ENCODE assay signal across 29 mouse cellular contexts in the genomic region with DNA sequence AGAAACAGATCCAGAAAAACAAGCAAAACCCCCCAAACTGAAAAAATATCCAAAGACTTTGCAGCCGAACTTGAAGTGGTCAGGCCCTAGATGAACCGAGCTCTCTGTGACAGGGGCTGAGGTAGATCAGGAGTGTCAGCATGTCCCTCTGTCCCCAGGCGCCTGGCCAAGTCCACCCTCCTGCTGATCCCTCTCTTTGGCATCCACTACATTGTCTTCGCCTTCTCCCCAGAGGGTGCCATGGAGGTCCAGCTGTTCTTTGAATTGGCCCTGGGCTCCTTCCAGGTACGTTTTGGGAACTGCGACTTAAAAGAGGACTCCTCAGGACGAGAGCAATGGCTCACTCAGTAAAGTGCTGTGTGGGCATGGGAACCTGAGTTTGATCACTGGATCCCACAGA. TPM values are rescaled to one million over a fixed set of nuclear protein-coding genes. Genes with fewer than 3 reads are reported as not detected.
DNase-seq lines count a peak whose midpoint lies in the region; ATAC-seq and TF ChIP-seq lines count a peak whose summit lies in the region.
"Had no signal": no experiment of that assay in that cellular context is flagged by ENCODE, and none has a peak within 500 bp of the region (broad histone marks: within the 10 kb centered on the region; RNA-seq: fewer than 3 reads in every experiment).

No protein-coding gene starts in this region.

- H3K4me2 ChIP-seq in hindbrain, embryonic 14.5 days (replicated peaks), result no peak overlapping the region
- H3K4me2 ChIP-seq: embryonic facial prominence, embryonic 15.5 days; heart, embryonic 12.5 days; neural tube, embryonic 13.5 days had no signal

- peak; percentile 38 for DNase-seq in gastrocnemius, postnatal 10 days
- DNase-seq in gastrocnemius, postnatal 4 days (ENCODE audit: low spot score in 2 of 2), result no peak
- DNase-seq in testis, postnatal 10 days (ENCODE audit: low spot score), result peak; percentile 68
- DNase-seq in testis, postnatal 14 days (ENCODE audit: low spot score), result no peak
- peak; percentile 61 to 73 for DNase-seq in cerebellum, postnatal 10 days
- DNase-seq in naive thymus-derived CD4-positive, alpha-beta T cell, adult 2 months (ENCODE audit: low read depth), result peak; percentile 28
- no peak for DNase-seq in thymus, adult 2 months
- DNase-seq in hindbrain, embryonic 14.5 days (ENCODE audit: low spot score), result no peak
- DNase-seq: adrenal gland, postnatal 10 days; embryo, embryonic 11 days; heart, adult 18-20 months; heart, postnatal 10 days; lung, postnatal 4 days; midbrain, embryonic 14.5 days; retina, postnatal 1 day had no signal

- no peaks in the 10 kb centered on the region for H3K27me3 ChIP-seq in thymus, adult 2 months (ENCODE audit: control insufficient read depth, insufficient read depth, low read length)
- no peaks in the 10 kb centered on the region for H3K27me3 ChIP-seq in hindbrain, embryonic 14.5 days (ENCODE audit: control insufficient read depth, insufficient read depth, low read length)
- H3K27me3 ChIP-seq: embryonic facial prominence, embryonic 15.5 days; heart, embryonic 12.5 days; neural tube, embryonic 13.5 days had no signal

- H3K9me3 ChIP-seq in hindbrain, embryonic 14.5 days (ENCODE audit: control insufficient read depth, low read length), result no peaks in the 10 kb centered on the region
- H3K9me3 ChIP-seq: embryonic facial prominence, embryonic 15.5 days; neural tube, embryonic 13.5 days had no signal

- no peak overlapping the region for H3K9ac ChIP-seq in hindbrain, embryonic 14.5 days
- H3K9ac ChIP-seq: embryonic facial prominence, embryonic 15.5 days; heart, embryonic 12.5 days; neural tube, embryonic 13.5 days had no signal

- no peak overlapping the region for H3K4me3 ChIP-seq in thymus, adult 2 months (ENCODE audit: control insufficient read depth, insufficient read depth, low read length)
- no peak overlapping the region for H3K4me3 ChIP-seq in hindbrain, embryonic 14.5 days (replicated peaks; ENCODE audit: low read length)
- H3K4me3 ChIP-seq: embryonic facial prominence, embryonic 15.5 days; heart, embryonic 12.5 days; left cerebral cortex, adult 2 months; neural tube, embryonic 13.5 days had no signal

- no peak overlapping the region for H3K27ac ChIP-seq in thymus, adult 2 months (ENCODE audit: control insufficient read depth, insufficient read depth, low read length)
- H3K27ac ChIP-seq in hindbrain, embryonic 14.5 days, result no peak overlapping the region
- H3K27ac ChIP-seq: embryonic facial prominence, embryonic 15.5 days; left cerebral cortex, adult 2 months; neural tube, embryonic 13.5 days; stomach, postnatal 0 days had no signal

- 93% methylated on average over 7 of the region's 7 CpGs for WGBS in thymus, adult 2 months
- WGBS in hindbrain, embryonic 14.5 days, result 59% methylated on average over 7 of the region's 7 CpGs

- H3K36me3 ChIP-seq in thymus, adult 2 months (ENCODE audit: control insufficient read depth, insufficient read depth, low read length), result no peaks in the 10 kb centered on the region
- H3K36me3 ChIP-seq in hindbrain, embryonic 14.5 days (replicated peaks; ENCODE audit: control insufficient read depth, insufficient read depth), result no peaks in the 10 kb centered on the region
- H3K36me3 ChIP-seq: embryonic facial prominence, embryonic 15.5 days; heart, embryonic 12.5 days; neural tube, embryonic 13.5 days had no signal

- H3K4me1 ChIP-seq in thymus, adult 2 months (replicated peaks; ENCODE audit: control insufficient read depth, insufficient read depth, low read length), result peaks cover 14% of the 10 kb centered on the region
- 0 out of 2 replicates have a peak, but pooled peaks cover 3% of the 10 kb centered on the region for H3K4me1 ChIP-seq in hindbrain, embryonic 14.5 days (replicated peaks; ENCODE audit: control insufficient read depth, insufficient read depth, low read length)

- TF ChIP-seq CTCF in thymus, adult 2 months (IDR thresholded peaks at IDR 0.05; ENCODE audit: borderline replicate concordance, control insufficient read depth, extremely low read depth, insufficient read depth, low read length, poor library complexity), result no peak

- TF ChIP-seq POLR2A in thymus, adult 2 months (IDR thresholded peaks at IDR 0.05; ENCODE audit: control insufficient read depth, extremely low read depth, insufficient read depth, low read length, poor library complexity), result no peak

- ATAC-seq in hindbrain, embryonic 14.5 days (ENCODE audit: low FRiP score), result no peak
- ATAC-seq: forebrain, embryonic 14.5 days had no signal

RNA-seq across cellular contexts. Expression of gene Tmem37, which starts 17.6 kb away (rescaled TPM):
- total RNA-seq in gastrocnemius, postnatal 10 days (2021), result 10 to 100 TPM in 1 of 2 experiments, 1 to 10 TPM in 1; 8.7 to 12.6 TPM
- 10 to 100 TPM; 11.7 to 16.9 TPM for total RNA-seq in gastrocnemius, postnatal 4 days (2021)
- 15.7 and 18.5 TPM in 2 replicates for polyA plus RNA-seq in thymus, adult 2 months (2012; rRNA removed)
- 7.5 and 10.1 TPM in 2 replicates for polyA plus RNA-seq in hindbrain, embryonic 14.5 days (2014; fragmentation: Nextera tagmentation; extraction: Ambion mirVana)
- total RNA-seq: megakaryocyte-erythroid progenitor cell, adult 5-6 weeks had no signal

RNA-seq across cellular contexts. Expression of gene Sctr, which starts 49.5 kb away (rescaled TPM):
- 1 to 10 TPM; 1.1 to 1.8 TPM for total RNA-seq in gastrocnemius, postnatal 10 days (2021)
- 1 to 10 TPM; 2.0 to 2.4 TPM for total RNA-seq in gastrocnemius, postnatal 4 days (2021)
- 0.96 TPM in 2 replicates for polyA plus RNA-seq in thymus, adult 2 months (2012; rRNA removed)
- polyA plus RNA-seq in hindbrain, embryonic 14.5 days (2014; fragmentation: Nextera tagmentation; extraction: Ambion mirVana), result 0.43 and 0.86 TPM in 2 replicates
- total RNA-seq: liver, adult 2 months; megakaryocyte-erythroid progenitor cell, adult 5-6 weeks; MEL had no signal
- polyA plus RNA-seq: limb, embryonic 11.5 days; liver, adult 2 months; liver, embryonic 16.5 days had no signal

RNA-seq across cellular contexts. Expression of gene Cfap221, which starts 59.2 kb away (rescaled TPM):
- not detected for total RNA-seq in gastrocnemius, postnatal 10 days (2021)
- total RNA-seq in gastrocnemius, postnatal 4 days (2021), result not detected
- not detected in 2 replicates for polyA plus RNA-seq in thymus, adult 2 months (2012; rRNA removed)
- 0.32 and 0.48 TPM in 2 replicates for polyA plus RNA-seq in hindbrain, embryonic 14.5 days (2014; fragmentation: Nextera tagmentation; extraction: Ambion mirVana)
- total RNA-seq: heart, adult 18-20 months; heart, postnatal 10 days; liver, adult 2 months; megakaryocyte-erythroid progenitor cell, adult 5-6 weeks; MEL had no signal
- polyA plus RNA-seq: C2C12; heart, embryonic 12.5 days; kidney, adult 2 months; kidney, postnatal 0 days; limb, embryonic 11.5 days; liver, adult 2 months; liver, embryonic 16.5 days had no signal

Comparison
In these comparisons a context has a peak if more than half of its experiments do, and no peak if none do; other contexts are left out.
1. DNase-seq: peak in gastrocnemius, postnatal 10 days (single experiment), testis, postnatal 10 days (single experiment), cerebellum, postnatal 10 days (2 of 2) and naive thymus-derived CD4-positive, alpha-beta T cell, adult 2 months (single experiment); none in gastrocnemius, postnatal 4 days (0 of 2), testis, postnatal 14 days (single experiment), thymus, adult 2 months (single experiment) and hindbrain, embryonic 14.5 days (single experiment).